Mouse (Mus musculus) megakaryocyte, embryonic 14.5 days (primary cell): ENCODE data around the gene Slc38a6.

Source experiments
- FLI1 ChIP-seq: IDR thresholded peaks from 2 replicates; pipeline ENCODE4 v1.6.1; 2012; ENCODE audit warnings: low read length, inconsistent platforms, mixed read lengths
- GATA1 ChIP-seq: IDR thresholded peaks from 3 replicates; pipeline ENCODE4 v1.6.1; 2012; ENCODE audit warnings: mixed read lengths, low read length, inconsistent platforms, borderline replicate concordance

- TF ChIP-seq GATA1 (no peak), FLI1 (no peak)
Observed at GRCm38 (mm10) chr12:73286287-73287092, at the start of gene Slc38a6, which contains the start of gene Trmt5.
